Mouse (Mus musculus) cerebellum, postnatal 4 days (tissue): ENCODE data around the gene Gm45785.
"Not testable (repeated sequence)": the region's sequence is repeated elsewhere in the genome, so short reads cannot be mapped to it uniquely, and the experiment has no call there.

Experiments
- DNase-seq, 2 experiments: peaks; one replicate each; pipeline ENCODE4 v3.0.0; 2022; ENCODE audit warnings: low spot score in 2 of 2, mixed read lengths in 1 of 2

Gene Gm45785

DNA sequence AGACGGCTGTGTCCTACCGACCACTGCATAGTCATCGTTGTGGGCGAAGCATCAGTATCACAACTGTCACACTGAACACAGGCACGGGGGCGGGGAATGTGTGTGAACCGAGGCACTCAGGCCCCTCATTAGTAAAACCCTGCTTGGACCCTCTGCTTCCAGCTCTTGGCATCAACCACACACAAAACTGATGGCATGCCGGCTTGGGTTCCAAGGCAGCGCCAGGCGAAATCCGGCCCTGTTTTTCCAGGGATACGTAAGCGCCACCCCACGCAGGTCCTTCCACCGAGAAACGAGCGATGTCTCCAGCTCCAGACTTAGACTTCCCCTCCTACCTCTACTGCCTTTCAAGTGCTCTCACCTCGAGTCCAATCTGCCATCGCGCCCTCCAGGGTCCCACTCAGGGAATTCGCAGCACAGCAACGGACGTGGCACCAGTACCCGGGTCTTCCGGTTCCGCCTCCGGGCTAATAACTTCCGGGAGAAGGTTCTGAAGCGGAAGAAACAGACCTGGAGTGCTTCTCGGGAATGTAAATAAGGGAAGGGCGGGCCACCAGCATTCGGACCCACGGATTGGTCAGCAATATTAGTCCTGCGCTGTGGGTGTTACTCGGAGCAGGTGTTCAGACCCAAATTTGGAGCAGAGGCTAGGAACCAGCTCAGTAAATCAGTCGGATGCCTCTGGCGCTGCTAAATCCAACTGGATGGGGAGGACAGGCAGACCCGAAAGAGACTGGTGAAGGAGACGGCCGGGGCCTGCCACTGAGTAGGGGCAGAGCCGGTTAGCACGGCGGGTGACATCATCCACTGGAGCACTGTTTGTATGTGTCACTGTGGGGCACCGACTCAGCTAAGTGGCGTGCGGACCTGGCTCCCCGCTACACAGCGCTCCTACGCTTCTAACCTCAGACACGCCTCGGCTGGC lies at the start of gene Gm45785:
TSS of gene Gm45785 (minus strand) at position 472 of the 925 bp plus-strand sequence.
- peak; percentile 44 to 70 for DNase-seq

DNA sequence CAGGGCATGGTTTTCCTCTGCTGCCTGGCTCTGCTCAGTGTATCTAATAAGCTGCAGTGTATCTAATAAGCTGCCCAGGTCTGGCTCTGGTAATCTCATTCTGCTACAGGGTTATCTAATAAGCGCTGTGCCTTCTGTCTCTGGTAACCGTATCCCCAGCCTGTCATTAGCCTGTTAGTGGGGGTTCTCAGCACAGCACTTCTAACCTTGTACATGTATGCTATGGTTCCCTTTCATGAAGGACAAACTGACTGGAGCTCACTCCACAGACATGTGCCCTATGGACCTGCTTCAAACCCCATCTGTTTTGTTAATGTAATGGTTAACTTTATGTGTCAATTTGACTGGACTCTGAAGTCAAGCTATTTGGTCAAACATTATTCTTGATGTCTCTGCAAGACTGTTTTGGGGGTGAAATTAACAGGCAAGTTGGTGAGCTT lies 49.5 kb upstream of the Gm45785 start:
- no peak for DNase-seq

DNA sequence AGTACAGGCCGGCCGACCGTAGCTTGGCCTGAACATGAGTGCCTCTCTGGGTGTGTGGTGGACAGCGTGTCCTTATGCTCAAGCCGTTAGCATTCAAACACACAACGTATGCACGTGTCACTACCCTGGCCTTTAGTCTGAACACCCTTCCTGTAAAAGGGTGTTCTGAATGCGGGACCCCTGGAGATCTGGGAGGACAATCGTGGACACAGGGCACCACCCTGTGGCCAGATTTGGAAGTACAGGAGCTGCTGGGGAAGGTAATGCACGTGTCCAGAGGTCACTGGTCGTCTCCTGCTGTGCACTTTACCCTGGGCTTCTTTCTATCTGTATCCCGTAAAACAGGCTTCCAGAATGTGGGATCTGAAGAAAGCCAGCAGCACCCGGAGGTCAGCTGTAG lies 47.1 kb upstream of the Gm45785 start:
- peak; percentile 75 to 87 for DNase-seq

DNA sequence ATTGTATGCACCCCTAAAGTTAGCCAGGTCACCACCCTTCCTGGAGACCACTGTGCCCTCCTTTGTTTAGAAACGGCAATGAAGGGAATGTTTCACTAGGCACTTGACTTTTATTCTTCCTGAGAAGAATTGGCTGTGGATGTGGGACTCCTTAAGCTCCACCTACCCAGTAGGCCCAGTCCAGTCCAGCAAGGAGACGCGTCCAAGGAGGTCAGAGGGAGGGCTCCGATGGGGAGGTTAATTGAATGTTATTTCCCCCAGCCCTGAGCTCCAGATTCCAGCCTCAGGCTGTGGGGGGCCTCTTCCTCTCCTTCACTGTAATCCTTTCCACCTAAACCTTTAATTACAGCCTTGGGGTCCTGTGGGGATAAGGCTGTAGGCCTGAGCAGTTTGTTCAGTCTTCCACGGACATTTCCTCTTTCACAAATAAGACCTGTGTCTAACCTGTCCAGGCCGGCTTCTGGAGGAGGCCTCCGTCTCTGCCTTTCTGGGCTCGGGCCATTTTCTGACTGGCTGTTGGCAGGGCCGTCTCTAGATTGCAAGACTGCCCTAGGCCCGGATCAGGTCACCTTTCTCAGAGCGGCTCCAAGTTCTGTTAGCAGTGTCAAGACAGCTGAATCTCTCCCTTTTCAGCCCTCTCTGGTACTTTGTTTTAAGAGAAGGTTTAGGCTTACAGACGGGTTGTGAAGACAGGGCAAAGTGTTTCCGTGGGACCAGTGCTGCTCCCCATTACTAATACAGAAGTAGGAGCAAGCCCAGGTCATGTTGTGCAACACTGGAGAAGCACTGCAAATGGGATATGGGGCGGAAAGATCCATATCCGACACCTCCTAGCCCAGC lies 46.1 kb upstream of the Gm45785 start:
- no peak for DNase-seq

DNA sequence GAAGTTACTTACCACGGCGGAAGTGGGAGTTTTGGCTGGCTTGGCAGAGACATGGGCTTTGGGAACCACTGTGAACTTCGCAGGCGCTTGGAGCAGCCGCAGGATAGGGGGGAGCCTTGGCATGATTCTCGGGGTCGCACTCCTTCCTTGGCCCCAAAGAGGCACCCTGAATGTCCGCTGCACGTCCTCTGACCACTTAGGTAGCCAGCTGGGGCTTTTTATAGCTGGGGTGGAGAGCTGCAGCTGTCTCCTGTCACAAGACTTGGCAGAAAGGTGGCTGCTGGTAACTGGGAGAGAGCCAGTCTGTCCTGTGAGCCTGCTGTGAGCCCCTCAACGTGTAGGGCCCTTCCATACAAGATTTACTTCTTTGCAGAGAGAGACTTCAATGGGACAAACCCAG lies 44.1 kb upstream of the Gm45785 start, which contains the start of gene Cox8b:
TSS of gene Cox8b (minus strand) at position 227 of the 400 bp plus-strand sequence.
- DNase-seq = no peak

DNA sequence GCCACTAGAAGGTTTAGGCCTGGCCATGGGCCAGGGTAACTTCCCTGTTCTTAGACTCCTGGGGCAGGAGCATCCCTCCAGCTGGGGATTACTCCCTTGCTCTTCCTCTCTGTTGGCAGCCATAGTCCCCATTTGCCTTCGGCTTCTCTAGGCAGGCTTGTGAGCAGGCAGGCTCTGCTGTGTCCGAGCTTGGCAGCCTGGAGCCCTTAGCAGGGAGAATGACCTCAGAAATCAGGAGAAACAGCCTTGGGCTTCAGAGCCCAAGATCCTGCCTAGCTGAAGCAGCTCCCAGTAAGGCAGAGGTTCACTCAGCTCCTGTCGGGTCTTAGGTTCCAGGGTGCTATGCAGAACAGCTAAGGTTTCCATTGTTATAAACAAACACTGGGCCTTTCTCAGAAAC lies 43.0 kb upstream of the Gm45785 start:
- DNase-seq = no peak

DNA sequence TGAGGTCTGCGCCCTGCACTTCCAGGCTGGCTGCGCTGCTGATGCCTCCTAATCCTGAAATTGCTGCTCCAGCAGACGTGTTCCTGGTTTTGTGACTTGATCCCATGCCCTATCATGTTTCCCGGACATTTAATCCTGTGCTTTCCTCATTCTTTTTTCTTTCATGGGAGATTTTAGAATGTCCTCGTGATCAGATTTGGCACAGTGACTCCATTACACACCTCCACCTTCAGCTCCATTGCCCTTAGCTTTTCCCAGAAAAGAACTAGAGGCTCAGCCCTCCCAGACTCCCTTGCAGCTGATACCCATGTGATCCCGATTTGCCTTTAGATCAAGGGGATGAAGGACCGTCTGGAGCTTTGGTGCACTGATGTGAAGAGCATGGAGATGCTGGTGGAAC lies 41.7 kb upstream of the Gm45785 start:
- no peak for DNase-seq

DNA sequence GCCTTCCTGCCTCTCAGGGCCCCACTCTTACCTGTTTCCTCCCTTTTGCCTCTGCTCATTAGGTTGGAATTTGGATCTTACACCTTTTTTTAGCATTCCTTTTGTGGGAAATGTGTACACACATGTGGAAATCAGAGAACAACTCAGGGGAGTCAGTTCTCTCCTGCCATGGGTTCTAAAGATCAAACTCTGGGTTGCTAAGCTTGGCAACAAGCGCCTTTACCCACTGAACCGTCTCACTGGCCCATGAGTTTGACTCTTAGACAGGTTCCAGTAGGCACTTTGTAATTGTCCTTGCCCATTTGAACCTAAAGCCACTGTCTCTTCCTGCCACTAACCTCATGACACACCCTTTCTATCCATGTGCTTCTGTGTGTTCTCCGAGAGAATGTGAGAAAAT lies 38.5 kb upstream of the Gm45785 start:
- DNase-seq = no peak

DNA sequence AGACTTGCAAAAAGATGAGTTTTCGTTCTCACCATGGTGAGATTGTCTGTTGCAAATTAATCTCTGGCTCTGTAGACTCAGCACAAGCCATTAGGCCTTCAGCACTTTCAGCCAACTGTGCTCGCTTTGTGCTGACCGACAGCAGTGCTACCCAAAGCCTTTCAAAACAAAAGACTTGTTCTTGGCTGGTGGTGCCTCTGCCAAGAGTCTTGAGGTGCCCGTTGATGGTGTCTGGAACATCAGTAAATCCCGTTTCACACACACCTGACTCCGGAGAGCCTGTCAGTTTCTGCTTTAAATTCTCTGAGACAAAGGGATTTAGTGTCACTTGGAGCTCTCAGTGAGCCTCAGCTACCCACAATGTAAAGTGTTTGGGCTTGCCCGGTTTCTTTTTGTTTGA lies 37.9 kb upstream of the Gm45785 start:
- no peak for DNase-seq

DNA sequence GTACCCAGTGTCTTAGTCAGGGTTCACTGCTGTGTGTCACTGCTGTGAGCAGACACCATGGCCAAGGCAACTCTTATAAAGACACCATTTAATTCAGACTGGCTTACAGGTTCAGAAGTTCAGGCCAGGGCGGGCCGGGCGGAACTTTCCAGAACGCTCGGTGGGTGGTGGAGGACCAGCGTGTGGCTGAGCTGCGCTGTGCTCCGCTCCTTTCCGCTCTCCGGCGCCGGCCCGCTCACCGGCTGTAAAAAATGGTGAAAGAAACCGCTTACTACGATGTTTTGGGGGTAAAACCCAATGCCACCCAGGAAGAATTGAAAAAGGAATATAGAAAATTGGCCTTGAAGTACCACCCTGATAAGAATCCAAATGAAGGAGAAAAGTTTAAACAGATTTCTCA lies 34.5 kb upstream of the Gm45785 start:
- DNase-seq = not testable (repeated sequence)

DNA sequence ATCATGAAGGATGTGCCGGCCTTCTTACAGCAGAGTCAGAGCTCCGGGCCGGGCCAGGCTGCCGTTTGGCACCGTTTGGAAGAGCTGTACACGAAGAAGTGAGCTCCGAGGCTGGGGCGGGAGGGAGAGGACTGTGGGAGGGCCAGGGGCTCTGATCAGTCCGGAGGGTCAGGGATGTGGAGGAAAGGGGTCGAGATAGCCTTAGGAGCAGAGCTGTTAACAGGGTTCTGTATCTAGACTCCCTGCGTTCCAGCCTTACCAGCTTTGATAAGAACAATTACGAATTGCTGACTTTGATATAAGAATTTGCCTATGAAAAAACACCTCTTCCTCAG lies 26.3 kb upstream of the Gm45785 start:
- DNase-seq = no peak

DNA sequence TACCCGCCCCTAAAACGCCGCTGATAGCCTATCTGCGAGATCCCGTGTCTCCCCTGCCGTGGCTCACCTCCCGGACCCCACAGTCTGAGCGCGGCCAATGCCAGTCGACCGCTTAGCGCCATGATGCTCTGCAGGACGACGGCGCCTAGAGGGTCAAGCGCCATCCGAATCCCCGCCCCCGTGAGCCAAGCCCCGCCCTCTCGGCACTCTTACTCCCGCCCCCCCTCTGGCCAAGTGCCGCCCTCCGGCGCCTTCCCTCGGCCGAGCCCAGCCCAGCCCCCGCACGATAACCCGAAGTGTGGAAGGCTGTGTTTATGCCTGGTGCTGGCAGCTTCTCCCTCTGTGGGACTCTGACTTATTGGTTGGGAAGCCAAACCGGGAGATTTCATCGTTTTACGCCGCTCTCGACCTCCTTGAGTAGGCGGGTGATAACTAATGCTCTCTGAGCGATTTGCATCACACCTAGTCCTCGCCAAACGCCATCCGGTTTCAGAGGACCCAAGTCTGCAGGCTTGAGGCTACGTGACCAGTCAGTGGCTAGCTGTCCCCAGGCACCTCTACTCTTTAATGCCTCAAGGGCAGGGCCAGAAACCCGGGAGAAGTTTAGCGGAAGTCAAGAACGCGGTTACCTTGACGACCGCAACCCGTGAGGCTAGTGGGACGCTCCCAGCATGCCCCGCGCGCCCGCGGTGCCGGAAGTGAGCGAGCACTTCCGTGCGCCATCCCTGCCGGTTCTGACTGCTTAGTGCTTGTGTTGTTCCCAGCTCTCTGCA lies 25.8 kb upstream of the Gm45785 start, which contains the start of the genes Psmd13 and Sirt3:
TSS of gene Psmd13 (plus strand) at position 273 of the 773 bp plus-strand sequence.
TSS of gene Sirt3 (minus strand) at position 614 of the 773 bp plus-strand sequence.
- DNase-seq = peak; percentile 81 to 91

DNA sequence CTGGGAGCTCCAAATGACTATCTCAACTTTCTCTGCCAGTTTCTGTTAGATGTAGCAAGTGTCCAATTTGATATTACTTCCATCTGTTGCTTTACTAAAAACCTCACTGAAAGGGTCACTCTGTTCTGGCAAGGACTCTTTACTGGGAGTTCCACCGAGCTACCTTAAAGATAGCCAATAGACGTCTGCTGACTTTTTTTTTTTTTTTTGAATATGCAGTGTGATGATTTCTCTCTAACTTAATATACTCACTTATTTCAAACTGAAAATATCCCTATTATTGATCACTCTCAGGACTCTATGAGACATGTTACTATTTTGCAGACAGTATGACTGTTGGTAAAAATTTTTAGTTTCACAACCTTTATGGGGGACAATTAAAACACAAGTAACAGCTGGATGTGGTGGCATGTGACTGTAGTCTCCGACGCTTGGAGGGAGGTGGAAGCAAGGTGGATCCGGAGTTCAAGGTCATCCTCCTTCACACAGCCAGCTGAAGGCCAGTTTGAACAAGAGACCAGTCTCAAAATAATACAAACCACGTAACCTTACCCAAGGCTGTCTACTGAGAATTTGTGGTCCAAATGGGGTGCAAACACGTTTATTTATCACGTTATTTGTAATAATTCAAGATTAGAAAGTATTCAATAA lies 24.9 kb upstream of the Gm45785 start:
- no peak for DNase-seq

DNA sequence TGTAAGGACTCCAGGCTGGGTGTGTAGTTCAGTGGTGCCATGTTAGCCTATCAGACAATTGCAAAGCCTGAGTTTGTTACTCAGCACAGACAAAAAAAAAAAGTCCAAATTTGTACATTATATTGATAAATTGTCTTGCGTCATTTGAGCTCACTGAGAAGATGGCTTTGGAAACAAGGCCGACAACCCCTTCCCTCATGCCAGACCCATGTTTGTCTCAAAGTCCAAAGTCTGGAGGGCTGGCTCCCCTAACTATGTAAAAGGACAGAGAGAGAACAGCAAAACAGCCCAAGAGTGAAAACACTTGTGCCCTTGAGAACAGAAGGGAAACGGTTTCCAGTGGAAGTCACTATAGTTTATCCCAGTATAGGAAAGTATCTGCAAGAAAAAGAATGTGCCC lies 24.3 kb upstream of the Gm45785 start:
- no peak for DNase-seq

DNA sequence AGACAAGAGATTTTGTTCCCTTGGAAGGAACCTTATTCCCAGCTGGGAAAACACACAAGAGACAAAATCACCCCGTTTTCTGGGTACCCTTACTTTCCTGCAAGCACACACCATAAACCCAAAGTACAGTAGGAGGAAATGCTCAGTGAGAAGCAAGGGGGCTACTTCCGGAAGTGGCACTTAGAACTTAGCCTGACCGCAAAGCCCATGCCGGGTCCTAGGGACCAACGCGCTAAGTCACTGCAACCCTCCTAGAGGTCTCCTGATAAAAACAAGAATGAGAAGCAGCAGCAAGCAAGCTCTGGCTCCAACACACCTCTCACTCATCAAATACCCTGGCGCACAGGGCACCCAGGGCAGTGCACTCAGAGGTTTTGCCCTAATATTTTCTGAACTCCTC lies 23.2 kb upstream of the Gm45785 start:
- no peak for DNase-seq

DNA sequence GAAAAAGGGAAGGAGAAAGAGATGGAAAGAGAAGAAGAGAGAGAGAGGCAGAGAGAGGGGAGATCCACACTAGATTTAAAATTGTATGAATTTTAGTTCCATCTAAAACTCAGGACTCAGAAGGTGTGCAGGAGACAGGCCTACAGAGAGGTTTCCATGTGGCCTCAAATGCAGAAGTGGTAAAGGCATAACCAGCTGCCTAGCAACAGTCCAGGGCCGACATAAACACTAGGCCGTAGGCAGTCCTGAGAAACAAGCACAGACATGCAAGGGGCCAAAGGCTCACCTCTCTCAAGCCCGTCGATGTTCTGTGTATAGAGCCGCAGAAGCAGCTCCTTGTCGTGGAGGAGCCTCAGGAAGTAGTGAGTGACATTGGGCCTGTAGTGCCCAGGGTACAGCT lies 21.2 kb upstream of the Gm45785 start:
- no peak for DNase-seq

DNA sequence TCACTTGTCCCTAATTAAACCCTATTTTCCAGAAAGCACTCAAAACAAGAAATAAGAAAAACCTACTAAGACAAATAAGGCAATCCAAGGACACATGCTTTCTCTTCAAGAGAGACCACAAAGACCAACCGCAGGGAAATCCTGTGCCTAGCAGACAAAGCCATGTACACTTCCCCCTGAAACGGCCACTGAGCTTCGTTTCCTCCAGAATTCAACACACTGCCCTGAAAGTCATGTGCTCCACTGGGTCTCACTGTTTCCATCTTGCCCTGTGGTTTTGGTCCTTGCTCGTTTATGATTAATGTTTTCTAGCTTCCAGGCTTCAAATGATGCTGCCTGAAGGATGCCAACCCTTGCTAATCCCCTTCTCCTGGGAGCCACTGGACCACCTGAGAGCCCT lies 18.1 kb upstream of the Gm45785 start:
- no peak for DNase-seq

DNA sequence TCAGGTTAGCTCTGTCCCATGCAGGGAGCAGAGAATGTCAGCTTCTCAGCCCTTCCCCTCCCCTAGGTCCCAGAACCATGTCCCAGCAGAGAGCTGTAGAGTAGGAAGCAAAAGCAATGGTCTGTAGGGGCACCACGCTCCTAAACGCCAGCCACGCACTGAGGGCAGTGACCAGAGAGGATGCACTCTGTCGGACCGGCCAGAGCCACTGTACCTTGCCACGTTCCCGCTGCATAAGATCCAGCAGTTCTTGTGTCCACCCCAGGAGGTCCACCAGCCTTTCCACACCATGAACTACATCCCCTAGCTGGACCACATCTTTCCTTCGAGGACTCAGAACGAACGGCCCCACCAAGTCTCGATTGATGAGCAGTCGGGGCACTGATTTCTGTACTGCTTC lies 8.6 kb upstream of the Gm45785 start:
- DNase-seq = no peak

DNA sequence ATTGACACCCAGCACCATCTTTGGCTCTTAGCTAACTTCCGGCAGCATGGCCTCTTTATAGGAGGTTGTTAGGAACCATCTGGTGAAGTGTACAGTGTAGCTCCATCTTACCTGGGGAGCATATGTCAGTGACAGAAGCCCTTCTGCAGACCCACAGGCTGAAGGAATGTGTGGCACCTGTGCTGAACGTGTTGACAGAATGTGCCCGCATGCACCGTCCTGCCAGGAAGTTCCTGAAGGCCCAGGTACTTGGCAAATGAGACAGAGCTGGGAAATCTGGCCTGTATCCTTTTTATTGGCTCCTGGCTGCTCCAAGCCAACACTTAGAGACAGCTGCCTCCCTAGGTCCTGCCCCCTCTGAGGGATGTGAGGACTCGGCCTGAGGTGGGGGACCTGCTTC lies 4.6 kb upstream of the Gm45785 start:
- DNase-seq = no peak

DNA sequence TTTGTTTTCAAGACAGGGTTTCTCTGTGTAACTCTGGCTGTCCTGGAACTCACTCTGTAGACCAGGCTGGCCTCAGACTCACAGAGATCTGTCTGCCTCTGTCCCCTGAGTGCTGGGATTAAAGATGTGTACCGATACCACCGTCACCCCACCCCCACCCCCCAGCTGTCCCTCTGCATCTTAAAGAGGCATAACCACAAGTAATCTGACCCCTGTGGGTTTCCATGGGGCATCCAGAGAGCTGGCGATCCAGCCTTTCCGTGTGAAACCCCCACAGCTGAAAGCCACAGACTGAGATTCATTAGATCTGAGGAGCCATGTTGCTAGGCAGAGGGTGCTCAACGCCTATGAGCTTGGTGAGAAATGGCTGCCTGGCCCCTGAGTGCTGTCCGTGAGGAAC lies 3.9 kb upstream of the Gm45785 start:
- DNase-seq = no peak

DNA sequence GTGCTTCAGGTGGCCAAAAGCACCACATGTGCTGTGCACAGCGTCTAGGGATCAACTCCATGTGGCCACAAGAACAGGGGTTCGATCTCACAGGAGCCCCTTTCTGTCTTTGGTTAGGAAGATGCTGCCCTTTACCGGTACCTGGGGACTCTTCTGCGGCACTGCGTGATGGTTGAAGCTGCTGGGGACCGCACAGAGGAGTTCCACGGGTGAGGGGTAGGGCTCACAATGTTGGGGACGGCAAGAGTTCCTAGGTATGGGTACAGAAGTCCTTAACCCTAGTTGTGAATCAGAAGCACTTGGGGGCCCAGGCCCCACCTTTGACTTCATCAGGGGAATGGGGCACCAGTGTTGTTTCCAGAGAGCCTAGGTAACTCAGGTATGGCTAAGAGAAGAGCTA lies 2.6 kb upstream of the Gm45785 start:
- no peak for DNase-seq
